Mouse (Mus musculus) testis, adult 2 months (tissue): ENCODE results near the gene Tgfbr3.

Source experiments
- CTCF ChIP-seq: fragments of 200-500 bp; IDR thresholded peaks from 2 replicates; pipeline ENCODE4 v1.5.1; 2012; ENCODE audit warnings: low read depth, mild to moderate bottlenecking, inconsistent platforms, low read length, moderate library complexity; ENCODE audit not compliant: control insufficient read depth, insufficient read depth, insufficient replicate concordance
- POLR2A ChIP-seq: fragments of 200-500 bp; IDR thresholded peaks from 2 replicates; pipeline ENCODE4 v1.6.1; 2012; ENCODE audit warnings: low read depth, mild to moderate bottlenecking, inconsistent platforms, low read length, moderate library complexity; ENCODE audit not compliant: control insufficient read depth

GRCm38 (mm10) chr5:107082011-107082410 is 207.4 kb downstream of the Tgfbr3 start:
- TF ChIP-seq CTCF = no peak
- no peak for TF ChIP-seq POLR2A
